Mouse (Mus musculus) heart, postnatal 0 days (tissue): ENCODE measurements around the gene Fam107b.

Experiments used
- CTCF ChIP-seq: IDR thresholded peaks from 2 replicates; pipeline ENCODE4 v1.5.1; 2016; ENCODE audit warnings: antibody characterized with exemption, control low read depth, low read depth
- EP300 ChIP-seq: IDR thresholded peaks from 2 replicates; pipeline ENCODE4 v1.6.1; 2016; ENCODE audit warnings: antibody characterized with exemption, low read depth

DNA sequence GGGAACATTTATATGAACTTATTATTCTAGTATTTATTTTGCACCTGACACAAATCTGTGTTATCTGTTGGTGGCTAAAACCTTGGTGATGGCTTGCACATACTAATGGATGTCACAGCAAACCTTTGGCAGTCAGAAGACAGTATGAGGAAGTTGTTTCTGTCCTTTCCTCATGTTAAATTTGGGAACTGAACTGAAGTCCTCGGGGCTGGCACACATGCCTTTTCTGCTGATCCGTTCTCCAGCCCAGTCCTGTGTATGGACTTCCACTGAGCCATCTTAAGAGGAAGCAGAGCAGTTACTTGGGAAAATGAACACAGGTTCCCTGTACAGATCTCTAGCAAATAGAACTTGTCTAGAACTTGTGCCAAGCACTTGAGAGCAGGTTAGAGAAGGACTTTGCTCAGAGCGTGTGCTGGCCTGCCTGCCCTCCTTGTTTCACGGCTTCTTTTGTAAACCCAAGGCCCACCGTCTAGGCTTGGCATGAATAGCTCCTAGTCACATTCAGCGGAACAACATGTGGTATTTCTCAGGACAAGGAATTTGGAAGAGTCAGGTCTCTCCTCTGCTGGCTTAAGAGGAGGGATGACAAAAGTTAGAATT, 190.0 kb downstream of the Fam107b start:
- TF ChIP-seq CTCF = no peak
- TF ChIP-seq EP300 = no peak
